Mouse (Mus musculus): ENCODE results near the gene Ikbke. TPM values are rescaled to one million over a fixed set of nuclear protein-coding genes. Genes with fewer than 3 reads are reported as not detected.

The Ikbke gene
- 0.81 TPM for polyA plus RNA-seq (2014; fragmentation: Illumina TruSeq; extraction: RNeasy Lipid Tissue Mini Kit (QIAGEN cat#74804); ENCODE audit: low read depth, low replicate concordance)

DNA sequence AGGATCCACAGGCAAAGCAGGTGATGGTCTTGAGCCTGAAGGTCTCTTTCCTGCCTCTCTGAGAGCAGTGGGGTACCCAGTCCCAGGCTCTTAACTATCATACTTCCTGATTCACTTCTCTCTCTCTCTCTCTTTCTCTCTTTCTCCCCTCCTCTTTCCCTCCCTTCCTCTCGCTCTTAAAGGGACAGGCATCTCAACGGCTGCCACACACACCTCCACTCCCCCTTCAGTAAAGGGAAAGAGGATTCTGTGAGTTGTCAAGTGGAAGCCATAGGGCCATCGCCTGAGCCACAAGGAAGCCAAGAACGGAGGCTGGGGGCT is at the start of gene Ikbke:
Gene Ikbke, minus strand, starts transcription at position 151 of the 321 bp plus-strand sequence.

DNA sequence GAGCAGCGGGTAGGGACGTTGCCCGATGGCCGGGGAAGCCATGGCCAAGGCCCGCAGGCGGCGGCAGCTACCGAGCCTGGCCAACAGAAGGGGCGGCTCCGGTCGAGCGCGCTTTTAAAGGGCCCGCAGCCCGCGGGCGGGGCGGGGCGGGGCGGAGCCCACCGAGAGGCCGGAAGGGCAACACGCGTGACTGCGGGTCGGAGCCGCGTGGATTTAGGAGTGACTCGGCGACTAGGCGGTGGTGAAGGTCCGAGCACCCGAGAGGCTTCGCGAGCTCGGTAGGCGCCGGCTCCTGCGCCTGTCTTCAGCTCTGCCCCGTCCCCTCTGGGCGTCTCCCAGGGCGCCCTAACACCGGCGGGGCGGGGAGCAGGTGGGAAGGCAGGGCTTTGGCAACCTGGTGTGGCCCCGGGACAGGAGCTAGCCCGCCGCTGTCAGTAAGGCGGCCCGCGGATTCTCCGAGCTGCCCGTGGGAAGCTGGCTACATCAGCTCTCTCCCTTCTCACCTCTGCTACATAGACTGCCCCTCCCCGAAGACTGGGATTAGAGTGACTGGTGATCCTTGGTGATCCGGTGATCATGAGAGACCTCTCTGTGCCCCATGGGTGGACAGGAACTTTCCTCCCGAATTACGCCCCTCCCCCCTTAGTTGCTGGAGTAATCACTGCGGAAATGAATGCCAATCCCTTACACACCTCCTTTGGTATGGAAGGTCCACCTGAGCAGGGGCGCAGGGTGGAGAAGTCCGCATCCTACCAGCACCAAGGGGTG is 34.1 kb downstream of the Ikbke start, which contains the start of gene Rassf5:
Gene Rassf5, minus strand, starts transcription at position 170 of the 768 bp plus-strand sequence.

Other genes starting within 250 kb of the Ikbke start
- 6.3 TPM for gene Mapkapk2, start 181.8 kb downstream of the Ikbke start, polyA plus RNA-seq (2014; fragmentation: Illumina TruSeq; extraction: RNeasy Lipid Tissue Mini Kit (QIAGEN cat#74804); ENCODE audit: low read depth, low replicate concordance)
- gene Dyrk3, start 141.3 kb downstream of the Ikbke start, polyA plus RNA-seq (2014; fragmentation: Illumina TruSeq; extraction: RNeasy Lipid Tissue Mini Kit (QIAGEN cat#74804); ENCODE audit: low read depth, low replicate concordance): 62.9 TPM
- gene Eif2d, start 126.4 kb downstream of the Ikbke start, polyA plus RNA-seq (2014; fragmentation: Illumina TruSeq; extraction: RNeasy Lipid Tissue Mini Kit (QIAGEN cat#74804); ENCODE audit: low read depth, low replicate concordance): 12.0 TPM
- gene Rassf5, start 34.3 kb downstream of the Ikbke start, polyA plus RNA-seq (2014; fragmentation: Illumina TruSeq; extraction: RNeasy Lipid Tissue Mini Kit (QIAGEN cat#74804); ENCODE audit: low read depth, low replicate concordance): 1.4 TPM
- 17.3 TPM for gene Srgap2, start 247.7 kb upstream of the Ikbke start, polyA plus RNA-seq (2014; fragmentation: Illumina TruSeq; extraction: RNeasy Lipid Tissue Mini Kit (QIAGEN cat#74804); ENCODE audit: low read depth, low replicate concordance)
- 5.7 TPM for gene Fam72a, start 248.3 kb upstream of the Ikbke start, polyA plus RNA-seq (2014; fragmentation: Illumina TruSeq; extraction: RNeasy Lipid Tissue Mini Kit (QIAGEN cat#74804); ENCODE audit: low read depth, low replicate concordance)